Mouse (Mus musculus): ENCODE measurements at regions not wholly inside any gene's neighbourhood (a gene's known extent, or its start where the extent isn't known, plus 50 kb on each side); places are given as distances from the start of the nearest gene placed in this dataset.

GRCm38 (mm10) chr14:24826471-24827337 lies 339.8 kb downstream of the Rps24 start:
- no peak overlapping the region for H3K4me3 ChIP-seq (ENCODE audit: control insufficient read depth in 1 of 2, insufficient read depth in 1 of 2, low read depth in 2 of 2, low read length in 2 of 2)
- H3K4me1 ChIP-seq (ENCODE audit: control insufficient read depth in 1 of 2, insufficient read depth in 2 of 2, low read length in 2 of 2), result no peaks in the 10 kb centered on the region
- no peaks in the 10 kb centered on the region for H3K27me3 ChIP-seq (ENCODE audit: control insufficient read depth in 1 of 2, insufficient read depth in 2 of 2, low read length in 2 of 2)
- no peak for DNase-seq (ENCODE audit: low read depth, low spot score)
- no peaks in the 10 kb centered on the region for H3K36me3 ChIP-seq (ENCODE audit: control insufficient read depth in 1 of 2, insufficient read depth in 2 of 2, low read length in 2 of 2)
- H3K9ac ChIP-seq (ENCODE audit: control insufficient read depth, low read depth, low read length, poor library complexity, severe bottlenecking), result no peak overlapping the region
- no peaks in the 10 kb centered on the region for H3K9me3 ChIP-seq (replicated peaks; ENCODE audit: insufficient read depth, low read length)
- H3K79me2 ChIP-seq (ENCODE audit: control insufficient read depth, insufficient read depth, low read length, poor library complexity), result no peaks in the 10 kb centered on the region
- TF ChIP-seq ETS1 (IDR thresholded peaks at IDR 0.05; ENCODE audit: low read depth, low read length) (no peak), MEF2A (IDR thresholded peaks at IDR 0.05; ENCODE audit: extremely low read depth, insufficient replicate concordance, low read depth, low read length, poor library complexity, severe bottlenecking) (no peak), UBTF (IDR thresholded peaks at IDR 0.05; ENCODE audit: borderline replicate concordance, insufficient read depth, low read depth, low read length) (no peak), E2F4 (IDR thresholded peaks at IDR 0.05; ENCODE audit: borderline replicate concordance, low read depth, low read length) (no peak), KAT2A (conservative IDR thresholded peaks at IDR 0.05; ENCODE audit: low read depth, low read length) (no peak), USF1 (IDR thresholded peaks at IDR 0.05; ENCODE audit: low read depth, low read length) (no peak), TBP (IDR thresholded peaks at IDR 0.05; ENCODE audit: low read depth, low read length) (no peak), ZMIZ1 (IDR thresholded peaks at IDR 0.05; ENCODE audit: low read depth, low read length) (no peak), ZNF384 (IDR thresholded peaks at IDR 0.05; ENCODE audit: low read depth, low read length) (no peak), CTCF (IDR thresholded peaks at IDR 0.05 in 2 of 3, conservative IDR thresholded peaks at IDR 0.05 in 1 of 3; ENCODE audit: control insufficient read depth in 1 of 3, insufficient read depth in 1 of 3, low read depth in 2 of 3, low read length in 3 of 3, poor library complexity in 1 of 3, severe bottlenecking in 1 of 3) (no peak), ELF1 (IDR thresholded peaks at IDR 0.05; ENCODE audit: low read depth, low read length) (no peak), NELFE (IDR thresholded peaks at IDR 0.05; ENCODE audit: low read depth, low read length) (no peak), RCOR1 (IDR thresholded peaks at IDR 0.05; ENCODE audit: low read depth, low read length) (no peak), MAX (IDR thresholded peaks at IDR 0.05; ENCODE audit: low read length) (no peak), ZKSCAN1 (IDR thresholded peaks at IDR 0.05; ENCODE audit: low read depth, low read length) (no peak), MXI1 (IDR thresholded peaks at IDR 0.05; ENCODE audit: low read depth, low read length) (no peak), POLR2A (IDR thresholded peaks at IDR 0.05; ENCODE audit: control insufficient read depth in 1 of 2, insufficient read depth in 1 of 2, low read depth in 1 of 2, low read length in 2 of 2, poor library complexity in 1 of 2) (no peak), ZC3H11A (IDR thresholded peaks at IDR 0.05; ENCODE audit: low read depth, low read length) (no peak), CHD1 (IDR thresholded peaks at IDR 0.05; ENCODE audit: low read depth, low read length) (no peak)
- H3K27ac ChIP-seq (ENCODE audit: control insufficient read depth, low read depth, low read length), result no peak overlapping the region
